Mouse (Mus musculus) erythroblast, embryonic 14.5 days (primary cell): Measurements from ENCODE around the gene Car10. TPM values are rescaled to one million over a fixed set of nuclear protein-coding genes. Genes with fewer than 3 reads are reported as not detected.

Experiments used
- H3K27me3 ChIP-seq: 2 replicates; pipeline ENCODE4 v1.6.1; 2012; ENCODE audit warnings: inconsistent platforms; ENCODE audit not compliant: control insufficient read depth
- H3K36me3 ChIP-seq: 2 replicates; pipeline ENCODE4 v1.6.1; 2012; ENCODE audit warnings: mild to moderate bottlenecking, inconsistent platforms; ENCODE audit not compliant: control insufficient read depth
- H3K4me1 ChIP-seq: 2 replicates; pipeline ENCODE4 v1.6.1; 2012; ENCODE audit warnings: inconsistent platforms; ENCODE audit not compliant: control insufficient read depth
- H3K4me3 ChIP-seq: replicated peaks from 2 replicates; pipeline ENCODE3; 2012; ENCODE audit warnings: moderate library complexity, mild to moderate bottlenecking, inconsistent platforms
- H3K9me3 ChIP-seq: 2 replicates; pipeline ENCODE4 v1.6.1; 2012; ENCODE audit warnings: low read length, inconsistent platforms, mixed read lengths; ENCODE audit not compliant: control insufficient read depth
- GATA1 ChIP-seq: IDR thresholded peaks from 2 replicates; pipeline ENCODE4 v1.6.1; 2012; ENCODE audit warnings: low read length, inconsistent platforms, mixed read lengths
- TAL1 ChIP-seq: IDR thresholded peaks from 3 replicates; pipeline ENCODE4 v1.6.1; 2012; ENCODE audit warnings: low read length, inconsistent platforms, mixed read lengths
- polyA plus RNA-seq: library from polyadenylated mRNA; stranded (reverse); fragments of >175 nt; gene quantifications from 2 replicates; pipeline ENCODE4 v1.2.3, GENCODE M21; 2012

Gene Car10
- polyA plus RNA-seq, 1 experiment: not detected

GRCm38 (mm10) chr11:93217457-93217856 is 119.6 kb downstream of the Car10 start:
- TF ChIP-seq GATA1 (no peak), TAL1 (no peak)
- peaks cover 14% of the 10 kb centered on the region for H3K9me3 ChIP-seq
- no peaks in the 10 kb centered on the region for H3K36me3 ChIP-seq
- no peak overlapping the region for H3K4me3 ChIP-seq
- no peaks in the 10 kb centered on the region for H3K27me3 ChIP-seq
- H3K4me1 ChIP-seq: no peaks in the 10 kb centered on the region

GRCm38 (mm10) chr11:93230057-93230456 is 132.2 kb downstream of the Car10 start:
- H3K27me3 ChIP-seq: no peaks in the 10 kb centered on the region
- no peaks in the 10 kb centered on the region for H3K4me1 ChIP-seq
- H3K4me3 ChIP-seq: no peak overlapping the region
- TF ChIP-seq GATA1 (no peak), TAL1 (no peak)
- H3K36me3 ChIP-seq: no peaks in the 10 kb centered on the region
- peaks cover 3% of the 10 kb centered on the region; the same call in 1 of the 2 replicates for H3K9me3 ChIP-seq

DNA sequence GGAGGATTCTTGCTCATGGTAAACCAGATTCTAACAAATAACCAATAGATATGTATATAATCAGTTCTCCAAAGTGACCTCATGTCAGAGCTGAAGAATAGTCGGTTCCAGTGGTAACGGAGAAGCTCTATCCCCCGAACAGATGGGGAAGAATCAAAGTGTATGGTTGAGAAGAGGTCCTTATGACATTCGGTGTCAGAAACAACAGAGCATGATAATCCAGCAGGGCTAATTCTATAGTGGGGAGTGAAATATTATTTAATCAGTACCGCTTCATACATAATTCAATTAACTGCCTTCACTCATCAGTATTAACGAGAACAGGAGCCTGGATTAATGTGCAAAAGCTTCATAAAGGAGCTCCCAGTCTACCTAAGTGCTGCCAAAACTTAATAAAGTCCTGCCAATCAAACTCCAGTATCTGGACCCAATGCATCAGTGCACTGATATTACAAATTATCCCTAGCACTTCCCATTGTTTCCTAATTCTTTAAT is 152.0 kb downstream of the Car10 start:
- Histone ChIP-seq H3K27me3 (no peaks in the 10 kb centered on the region), H3K36me3 (no peaks in the 10 kb centered on the region), H3K4me3 (no peak overlapping the region), H3K4me1 (no peaks in the 10 kb centered on the region), H3K9me3 (peaks cover 2% of the 10 kb centered on the region; the same call in 1 of the 2 replicates)
- TF ChIP-seq TAL1: no peak
- no peak for TF ChIP-seq GATA1

- TF ChIP-seq TAL1 (no peak), GATA1 (no peak)
- Histone ChIP-seq H3K27me3 (no peaks in the 10 kb centered on the region), H3K4me1 (no peaks in the 10 kb centered on the region), H3K36me3 (no peaks in the 10 kb centered on the region), H3K9me3 (no peaks in the 10 kb centered on the region; the same call in 1 of the 2 replicates), H3K4me3 (no peak overlapping the region)
These were observed 153.9 kb downstream of the Car10 start for GRCm38 (mm10) chr11:93251766-93252165.

DNA sequence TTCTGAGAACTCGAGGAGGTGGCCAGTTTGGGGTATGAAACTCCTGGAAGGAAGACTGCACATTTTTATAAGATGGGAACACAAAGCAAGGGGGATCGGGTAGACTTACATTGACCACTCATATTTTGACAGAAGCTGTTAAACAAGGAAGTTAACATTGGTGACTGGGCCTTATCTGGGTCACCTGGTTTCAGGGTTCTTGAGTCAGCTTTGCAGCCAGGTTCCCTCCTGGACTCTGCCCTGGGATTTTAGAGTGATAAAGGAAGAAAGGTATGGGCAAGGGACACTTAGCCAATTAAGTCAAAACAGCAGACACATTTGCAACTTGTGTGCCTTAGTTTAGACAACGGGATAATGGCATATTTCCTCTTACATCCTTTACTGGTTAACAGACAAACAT is 166.2 kb downstream of the Car10 start:
- Histone ChIP-seq H3K36me3 (no peaks in the 10 kb centered on the region), H3K4me1 (no peaks in the 10 kb centered on the region), H3K27me3 (no peaks in the 10 kb centered on the region), H3K9me3 (no peaks in the 10 kb centered on the region), H3K4me3 (no peak overlapping the region)
- no peak for TF ChIP-seq GATA1
- no peak for TF ChIP-seq TAL1

DNA sequence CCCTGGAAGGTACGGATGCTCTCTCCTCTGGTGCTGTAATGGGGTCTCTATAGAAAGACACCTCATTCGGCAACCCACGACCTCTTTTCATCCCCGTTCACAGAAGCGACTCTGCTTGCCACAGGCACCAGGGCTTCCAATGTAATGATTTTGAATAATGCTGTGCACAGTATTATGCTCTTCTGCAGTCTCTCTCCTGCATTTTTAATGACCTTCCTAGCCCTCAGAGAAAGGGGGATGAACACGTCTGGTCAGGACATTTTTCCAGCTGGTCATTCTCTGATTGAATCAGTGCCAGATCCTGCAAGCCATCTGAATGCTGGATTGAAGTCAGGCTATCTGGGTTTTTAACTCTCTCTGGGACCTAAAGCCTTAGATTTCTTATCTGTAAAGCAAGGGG is 174.2 kb downstream of the Car10 start:
- Histone ChIP-seq H3K9me3 (peaks cover 6% of the 10 kb centered on the region), H3K4me3 (no peak overlapping the region), H3K4me1 (no peaks in the 10 kb centered on the region), H3K27me3 (no peaks in the 10 kb centered on the region), H3K36me3 (no peaks in the 10 kb centered on the region)
- TF ChIP-seq GATA1 (no peak), TAL1 (no peak)

GRCm38 (mm10) chr11:93273906-93274305 is 176.1 kb downstream of the Car10 start:
- Histone ChIP-seq H3K27me3 (no peaks in the 10 kb centered on the region), H3K4me1 (no peaks in the 10 kb centered on the region), H3K9me3 (peaks cover 6% of the 10 kb centered on the region), H3K36me3 (no peaks in the 10 kb centered on the region), H3K4me3 (no peak overlapping the region)
- no peak for TF ChIP-seq TAL1
- no peak for TF ChIP-seq GATA1

- H3K9me3 ChIP-seq: no peaks in the 10 kb centered on the region
- no peaks in the 10 kb centered on the region for H3K4me1 ChIP-seq
- no peak for TF ChIP-seq GATA1
- TF ChIP-seq TAL1: no peak
- H3K36me3 ChIP-seq: no peaks in the 10 kb centered on the region
- H3K4me3 ChIP-seq: no peak overlapping the region
- H3K27me3 ChIP-seq: no peaks in the 10 kb centered on the region
These were observed 195.8 kb downstream of the Car10 start for GRCm38 (mm10) chr11:93293661-93294060.

DNA sequence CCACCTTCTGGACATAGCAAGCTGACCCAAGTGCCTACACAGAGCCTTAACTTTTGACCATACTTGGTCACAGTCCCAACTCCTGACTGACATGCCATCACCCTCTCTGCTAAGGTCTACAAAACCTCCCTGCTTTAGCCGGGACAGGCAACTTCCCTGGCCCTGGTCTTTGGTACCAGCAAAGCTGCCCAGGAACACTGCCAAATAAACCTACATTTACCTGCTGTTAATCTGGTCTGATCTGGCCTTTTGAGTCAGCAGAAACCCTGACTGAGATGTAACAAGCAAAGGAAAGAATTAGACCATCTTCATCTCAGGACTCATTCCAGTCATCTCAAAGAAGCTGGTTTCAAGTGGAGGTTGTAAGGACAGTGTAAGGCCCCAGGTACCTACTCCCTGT is 212.2 kb downstream of the Car10 start:
- Histone ChIP-seq H3K9me3 (peaks cover 17% of the 10 kb centered on the region), H3K27me3 (no peaks in the 10 kb centered on the region), H3K4me1 (no peaks in the 10 kb centered on the region), H3K36me3 (no peaks in the 10 kb centered on the region), H3K4me3 (no peak overlapping the region)
- no peak for TF ChIP-seq TAL1
- no peak for TF ChIP-seq GATA1

GRCm38 (mm10) chr11:93337756-93338155 is 239.9 kb downstream of the Car10 start:
- Histone ChIP-seq H3K36me3 (no peaks in the 10 kb centered on the region), H3K4me3 (no peak overlapping the region), H3K27me3 (no peaks in the 10 kb centered on the region), H3K9me3 (peaks cover 6% of the 10 kb centered on the region), H3K4me1 (no peaks in the 10 kb centered on the region)
- no peak for TF ChIP-seq TAL1
